Mouse (Mus musculus) cerebellum, adult 2 months (tissue): ENCODE results near the gene Tpst2.

ENCODE experiments used
- CTCF ChIP-seq: fragments of 200-500 bp; IDR thresholded peaks from 2 replicates; pipeline ENCODE4 v1.5.1; 2011; ENCODE audit warnings: low read depth, mild to moderate bottlenecking, control low read depth, low read length, moderate library complexity, borderline replicate concordance; ENCODE audit not compliant: insufficient read depth
- POLR2A ChIP-seq: fragments of 200-500 bp; IDR thresholded peaks from 2 replicates; pipeline ENCODE4 v1.6.1; 2011; ENCODE audit warnings: low read length, control low read depth, borderline replicate concordance; ENCODE audit not compliant: insufficient read depth

GRCm38 (mm10) chr5:112305842-112306241 lies 29.4 kb downstream of the Tpst2 start:
- TF ChIP-seq CTCF (no peak), POLR2A (no peak)
